Mouse (Mus musculus): ENCODE data around the gene Stxbp6. TPM values are rescaled to one million over a fixed set of nuclear protein-coding genes. Genes with fewer than 3 reads are reported as not detected.
"Not testable (repeated sequence)": the region's sequence is repeated elsewhere in the genome, so short reads cannot be mapped to it uniquely, and the experiment has no call there.

Stxbp6 gene
- total RNA-seq (2014; rRNA removed), result 17.2 and 22.6 TPM in 2 replicates
- 7.2 and 19.6 TPM in 2 replicates for polyA plus RNA-seq (2015; fragmentation: Nextera tagmentation; extraction: Ambion mirVana)

- DNase-seq, result peak; percentile 67
- Histone ChIP-seq H3K4me2 (ENCODE audit: low read depth) (peak within 1 kb of the TSS; percentile 91), H3K27ac (ENCODE audit: low read depth, low read length) (peak within 1 kb of the TSS; percentile 64), H3K9ac (peak within 1 kb of the TSS; percentile 58), H3K9me3 (ENCODE audit: low read length) (no peaks in the 10 kb centered on the region), H3K27me3 (ENCODE audit: insufficient read depth, low read length) (0 out of 2 replicates have a peak, but pooled peaks cover 4% of the 10 kb centered on the region), H3K4me1 (ENCODE audit: insufficient read depth) (no peaks in the 10 kb centered on the region), H3K36me3 (ENCODE audit: insufficient read depth) (no peaks in the 10 kb centered on the region), H3K4me3 (ENCODE audit: low read depth, low read length) (peak within 1 kb of the TSS; percentile 67)
- peak; percentile 42 for ATAC-seq
- 1% methylated on average over 20 of the region's 20 CpGs for WGBS
- 0 out of 2 replicates have a peak, but pooled peaks have one; percentile 13 for TF ChIP-seq CTCF (IDR thresholded peaks at IDR 0.05; ENCODE audit: low read depth)
Measured at GRCm38 (mm10) chr12:45074611-45075342, at the start of gene Stxbp6. Gene Stxbp6 (minus strand): TSS chr12:45074709.

- H3K4me3 ChIP-seq (ENCODE audit: low read depth, low read length), result not testable (repeated sequence)
Measured at GRCm38 (mm10) chr12:45102954-45103353, 28.4 kb upstream of the Stxbp6 start.

GRCm38 (mm10) chr12:45093732-45094131 lies 19.2 kb upstream of the Stxbp6 start:
- no peak for TF ChIP-seq CTCF (IDR thresholded peaks at IDR 0.05; ENCODE audit: low read depth)
- no peak for ATAC-seq
- no peak overlapping the region for H3K27ac ChIP-seq (ENCODE audit: low read depth, low read length)
- H3K4me2 ChIP-seq (ENCODE audit: low read depth), result no peak overlapping the region
- no peaks in the 10 kb centered on the region for H3K4me1 ChIP-seq (ENCODE audit: insufficient read depth)
- no peak overlapping the region for H3K4me3 ChIP-seq (ENCODE audit: low read depth, low read length)
- no peaks in the 10 kb centered on the region for H3K27me3 ChIP-seq (ENCODE audit: insufficient read depth, low read length)
- H3K9ac ChIP-seq, result no peak overlapping the region
- no peak for DNase-seq
- no peaks in the 10 kb centered on the region for H3K9me3 ChIP-seq (ENCODE audit: low read length)
- no peaks in the 10 kb centered on the region for H3K36me3 ChIP-seq (ENCODE audit: insufficient read depth)
- WGBS, result 61% methylated on average over 2 of the region's 2 CpGs

More at GRCm38 (mm10) chr12:45102954-45103353, 28.4 kb upstream of the Stxbp6 start:
- 82% methylated on average over 2 of the region's 2 CpGs for WGBS
- H3K36me3 ChIP-seq (ENCODE audit: insufficient read depth); DNase-seq; H3K27me3 ChIP-seq (ENCODE audit: insufficient read depth, low read length); H3K9me3 ChIP-seq (ENCODE audit: low read length); H3K4me2 ChIP-seq (ENCODE audit: low read depth); H3K27ac ChIP-seq (ENCODE audit: low read depth, low read length); H3K4me1 ChIP-seq (ENCODE audit: insufficient read depth); ATAC-seq; H3K9ac ChIP-seq: not testable (repeated sequence)

GRCm38 (mm10) chr12:45092444-45092843 lies 17.9 kb upstream of the Stxbp6 start:
- no peak for TF ChIP-seq CTCF (IDR thresholded peaks at IDR 0.05; ENCODE audit: low read depth)
- Histone ChIP-seq H3K9me3 (ENCODE audit: low read length) (no peaks in the 10 kb centered on the region), H3K4me2 (ENCODE audit: low read depth) (no peak overlapping the region), H3K4me1 (ENCODE audit: insufficient read depth) (no peaks in the 10 kb centered on the region), H3K9ac (no peak overlapping the region), H3K27me3 (ENCODE audit: insufficient read depth, low read length) (no peaks in the 10 kb centered on the region), H3K27ac (ENCODE audit: low read depth, low read length) (no peak overlapping the region), H3K4me3 (ENCODE audit: low read depth, low read length) (no peak overlapping the region), H3K36me3 (ENCODE audit: insufficient read depth) (no peaks in the 10 kb centered on the region)
- no peak for ATAC-seq
- WGBS, result 83% methylated on average over 3 of the region's 3 CpGs
- no peak for DNase-seq

GRCm38 (mm10) chr12:45083145-45083475 lies 8.6 kb upstream of the Stxbp6 start:
- Histone ChIP-seq H3K4me1 (ENCODE audit: insufficient read depth) (no peaks in the 10 kb centered on the region), H3K4me3 (ENCODE audit: low read depth, low read length) (no peak overlapping the region), H3K36me3 (ENCODE audit: insufficient read depth) (no peaks in the 10 kb centered on the region), H3K27me3 (ENCODE audit: insufficient read depth, low read length) (no peaks in the 10 kb centered on the region), H3K27ac (ENCODE audit: low read depth, low read length) (no peak overlapping the region), H3K4me2 (ENCODE audit: low read depth) (no peak overlapping the region), H3K9ac (no peak overlapping the region), H3K9me3 (ENCODE audit: low read length) (no peaks in the 10 kb centered on the region)
- WGBS, result 78% methylated on average over 1 of the region's 1 CpGs
- no peak for TF ChIP-seq CTCF (IDR thresholded peaks at IDR 0.05; ENCODE audit: low read depth)
- no peak for DNase-seq
- ATAC-seq, result no peak

GRCm38 (mm10) chr12:45082379-45083144 lies 8.1 kb upstream of the Stxbp6 start:
- no peak overlapping the region for H3K27ac ChIP-seq (ENCODE audit: low read depth, low read length)
- TF ChIP-seq CTCF (IDR thresholded peaks at IDR 0.05; ENCODE audit: low read depth), result no peak
- H3K36me3 ChIP-seq (ENCODE audit: insufficient read depth), result no peaks in the 10 kb centered on the region
- no peaks in the 10 kb centered on the region for H3K27me3 ChIP-seq (ENCODE audit: insufficient read depth, low read length)
- H3K9me3 ChIP-seq (ENCODE audit: low read length), result no peaks in the 10 kb centered on the region
- H3K4me2 ChIP-seq (ENCODE audit: low read depth), result no peak overlapping the region
- H3K9ac ChIP-seq, result no peak overlapping the region
- 81% methylated on average over 4 of the region's 4 CpGs for WGBS
- ATAC-seq (no peak), DNase-seq (no peak)
- H3K4me1 ChIP-seq (ENCODE audit: insufficient read depth), result no peaks in the 10 kb centered on the region
- H3K4me3 ChIP-seq (ENCODE audit: low read depth, low read length), result no peak overlapping the region

- Histone ChIP-seq H3K36me3 (ENCODE audit: insufficient read depth) (no peaks in the 10 kb centered on the region), H3K9ac (no peak overlapping the region), H3K9me3 (ENCODE audit: low read length) (no peaks in the 10 kb centered on the region), H3K4me3 (ENCODE audit: low read depth, low read length) (no peak overlapping the region), H3K27ac (ENCODE audit: low read depth, low read length) (no peak overlapping the region), H3K27me3 (ENCODE audit: insufficient read depth, low read length) (no peaks in the 10 kb centered on the region), H3K4me2 (ENCODE audit: low read depth) (no peak overlapping the region), H3K4me1 (ENCODE audit: insufficient read depth) (no peaks in the 10 kb centered on the region)
- WGBS, result 69% methylated on average over 1 of the region's 1 CpGs
- no peak for DNase-seq
- no peak for TF ChIP-seq CTCF (IDR thresholded peaks at IDR 0.05; ENCODE audit: low read depth)
- no peak for ATAC-seq
Measured at GRCm38 (mm10) chr12:45081617-45082016, 7.1 kb upstream of the Stxbp6 start.
